19 mouse cellular contexts compared by ENCODE assay signal in the genomic region with DNA sequence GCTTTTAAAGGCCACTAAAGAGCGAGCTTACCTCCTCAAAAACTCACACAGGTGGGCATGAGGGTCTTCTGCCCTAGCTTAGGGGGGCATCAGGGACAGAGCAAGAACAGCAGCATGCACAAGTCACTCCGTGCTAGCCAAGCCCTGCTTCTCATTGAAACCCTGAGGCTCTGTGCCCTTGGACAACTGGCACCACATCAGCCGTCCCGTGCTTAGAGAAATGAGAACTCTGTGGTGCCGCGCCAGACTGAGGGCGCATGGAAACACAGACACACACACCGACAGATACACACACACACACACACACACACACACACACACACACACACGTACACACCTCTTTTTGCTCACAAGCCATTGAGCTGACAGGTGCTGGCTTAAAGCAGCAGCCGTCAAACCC. TPM values are rescaled to one million over a fixed set of nuclear protein-coding genes. Genes with fewer than 3 reads are reported as not detected.
DNase-seq lines count a peak whose midpoint lies in the region; ATAC-seq and TF ChIP-seq lines count a peak whose summit lies in the region.
"Had no signal": no experiment of that assay in that cellular context is flagged by ENCODE, and none has a peak within 500 bp of the region (broad histone marks: within the 10 kb centered on the region; RNA-seq: fewer than 3 reads in every experiment).

No protein-coding gene starts in this region.

- H3K4me3 ChIP-seq in heart, embryonic 11.5 days (ENCODE audit: low read depth, low read length), result no peak overlapping the region
- H3K4me3 ChIP-seq in hindbrain, embryonic 13.5 days, result no peak overlapping the region
- H3K4me3 ChIP-seq in hindbrain, embryonic 10.5 days, result no peak overlapping the region
- no peak overlapping the region for H3K4me3 ChIP-seq in liver, embryonic 13.5 days (replicated peaks)
- H3K4me3 ChIP-seq in liver, postnatal 0 days (ENCODE audit: low read depth, low read length), result no peak overlapping the region
- H3K4me3 ChIP-seq in neural tube, embryonic 15.5 days (replicated peaks), result no peak overlapping the region
- H3K4me3 ChIP-seq: embryonic facial prominence, embryonic 12.5 days; midbrain, embryonic 13.5 days had no signal

- H3K4me2 ChIP-seq in heart, embryonic 11.5 days, result no peak overlapping the region
- no peak overlapping the region for H3K4me2 ChIP-seq in hindbrain, embryonic 13.5 days
- no peak overlapping the region for H3K4me2 ChIP-seq in liver, embryonic 13.5 days
- no peak overlapping the region for H3K4me2 ChIP-seq in liver, postnatal 0 days (ENCODE audit: low read depth, low read length)
- no peak overlapping the region for H3K4me2 ChIP-seq in neural tube, embryonic 15.5 days
- H3K4me2 ChIP-seq: embryonic facial prominence, embryonic 12.5 days; liver, embryonic 11.5 days; lung, embryonic 14.5 days; midbrain, embryonic 13.5 days had no signal

- no peak overlapping the region for H3K27ac ChIP-seq in heart, embryonic 11.5 days (ENCODE audit: low read depth, low read length)
- H3K27ac ChIP-seq in hindbrain, embryonic 13.5 days, result no peak overlapping the region
- no peak overlapping the region for H3K27ac ChIP-seq in hindbrain, embryonic 10.5 days
- H3K27ac ChIP-seq in liver, embryonic 13.5 days, result peak overlapping the region; percentile 19; the same call in 1 of the 2 replicates
- H3K27ac ChIP-seq in liver, postnatal 0 days (ENCODE audit: low read depth), result no peak overlapping the region
- no peak overlapping the region for H3K27ac ChIP-seq in neural tube, embryonic 15.5 days (replicated peaks)
- H3K27ac ChIP-seq: embryonic facial prominence, embryonic 12.5 days; hindbrain, postnatal 0 days; midbrain, embryonic 13.5 days had no signal

- WGBS in heart, embryonic 11.5 days (ENCODE audit: insufficient replicate concordance), result 81% methylated on average over 10 of the region's 10 CpGs
- WGBS in hindbrain, embryonic 13.5 days, result 91% methylated on average over 10 of the region's 10 CpGs
- whole genome bisulfite sequencing in hindbrain, embryonic 10.5 days, result 91% methylated on average over 10 of the region's 10 CpGs
- WGBS in liver, embryonic 13.5 days (ENCODE audit: insufficient replicate concordance), result 76% methylated on average over 10 of the region's 10 CpGs
- 76% methylated on average over 10 of the region's 10 CpGs for WGBS in liver, postnatal 0 days (ENCODE audit: insufficient replicate concordance)
- 89% methylated on average over 10 of the region's 10 CpGs for WGBS in neural tube, embryonic 15.5 days

- peak; percentile 93 for DNase-seq in heart, adult 11 months
- no peak for DNase-seq in hindbrain, embryonic 10.5 days (ENCODE audit: low spot score)
- no peak for DNase-seq in liver, embryonic 13.5 days
- no peak for DNase-seq in liver, postnatal 0 days
- DNase-seq: forebrain, postnatal 0 days; layer of hippocampus, postnatal 36 days; thymus, postnatal 25 days had no signal

- no peak for TF ChIP-seq EP300 in liver, postnatal 0 days (IDR thresholded peaks at IDR 0.05; ENCODE audit: low read depth)

- H3K9me3 ChIP-seq in heart, embryonic 11.5 days (replicated peaks; ENCODE audit: control insufficient read depth, low read length), result no peaks in the 10 kb centered on the region
- no peaks in the 10 kb centered on the region for H3K9me3 ChIP-seq in hindbrain, embryonic 13.5 days
- no peaks in the 10 kb centered on the region for H3K9me3 ChIP-seq in hindbrain, embryonic 10.5 days
- no peaks in the 10 kb centered on the region for H3K9me3 ChIP-seq in liver, embryonic 13.5 days (replicated peaks)
- H3K9me3 ChIP-seq in liver, postnatal 0 days (ENCODE audit: low read length), result no peaks in the 10 kb centered on the region
- H3K9me3 ChIP-seq in neural tube, embryonic 15.5 days (replicated peaks), result no peaks in the 10 kb centered on the region
- H3K9me3 ChIP-seq: embryonic facial prominence, embryonic 12.5 days; megakaryocyte, embryonic 14.5 days; midbrain, embryonic 13.5 days had no signal

- no peaks in the 10 kb centered on the region for H3K36me3 ChIP-seq in heart, embryonic 11.5 days (ENCODE audit: control insufficient read depth, insufficient read depth, low read length)
- H3K36me3 ChIP-seq in hindbrain, embryonic 13.5 days, result no peaks in the 10 kb centered on the region
- H3K36me3 ChIP-seq in hindbrain, embryonic 10.5 days, result no peaks in the 10 kb centered on the region
- no peaks in the 10 kb centered on the region; the same call in 1 of the 2 replicates for H3K36me3 ChIP-seq in liver, embryonic 13.5 days
- H3K36me3 ChIP-seq in liver, postnatal 0 days (replicated peaks; ENCODE audit: insufficient read depth, low read length), result no peaks in the 10 kb centered on the region
- H3K36me3 ChIP-seq in neural tube, embryonic 15.5 days, result no peaks in the 10 kb centered on the region
- H3K36me3 ChIP-seq: embryonic facial prominence, embryonic 12.5 days; midbrain, embryonic 13.5 days had no signal

- no peak for ATAC-seq in heart, embryonic 11.5 days (replicated peaks; ENCODE audit: insufficient number of reproducible peaks, low FRiP score, low TSS enrichment)
- ATAC-seq in hindbrain, embryonic 13.5 days (ENCODE audit: low FRiP score), result 0 out of 2 replicates have a peak, but pooled peaks have one; percentile 22
- no peak for ATAC-seq in liver, embryonic 13.5 days (ENCODE audit: low read depth)
- no peak for ATAC-seq in liver, postnatal 0 days
- peak; percentile 4; the same call in 1 of the 2 replicates for ATAC-seq in megakaryocyte progenitor cell, adult 5-6 weeks (replicated peaks; ENCODE audit: poor library complexity)
- no peak for ATAC-seq in neural tube, embryonic 15.5 days (ENCODE audit: low FRiP score)
- ATAC-seq: activated CD4-positive, CD25-positive, alpha-beta regulatory T cell, adult 4 months; forebrain, postnatal 0 days; hindbrain, postnatal 0 days; intestine, embryonic 16.5 days; midbrain, embryonic 13.5 days had no signal

- no peaks in the 10 kb centered on the region for H3K27me3 ChIP-seq in heart, embryonic 11.5 days (ENCODE audit: control insufficient read depth, insufficient read depth, low read length)
- no peaks in the 10 kb centered on the region for H3K27me3 ChIP-seq in hindbrain, embryonic 13.5 days
- no peaks in the 10 kb centered on the region for H3K27me3 ChIP-seq in hindbrain, embryonic 10.5 days (ENCODE audit: insufficient read depth, poor library complexity, severe bottlenecking)
- no peaks in the 10 kb centered on the region for H3K27me3 ChIP-seq in liver, embryonic 13.5 days
- H3K27me3 ChIP-seq in liver, postnatal 0 days (ENCODE audit: insufficient read depth, low read length), result no peaks in the 10 kb centered on the region
- no peaks in the 10 kb centered on the region for H3K27me3 ChIP-seq in neural tube, embryonic 15.5 days (replicated peaks)
- H3K27me3 ChIP-seq: embryonic facial prominence, embryonic 12.5 days; megakaryocyte, embryonic 14.5 days; midbrain, embryonic 13.5 days had no signal

- H3K4me1 ChIP-seq in heart, embryonic 11.5 days (ENCODE audit: control insufficient read depth, insufficient read depth, low read length), result peaks cover 68% of the 10 kb centered on the region
- H3K4me1 ChIP-seq in hindbrain, embryonic 13.5 days (replicated peaks), result peaks cover 40% of the 10 kb centered on the region
- H3K4me1 ChIP-seq in hindbrain, embryonic 10.5 days (replicated peaks), result peaks cover 37% of the 10 kb centered on the region
- peaks cover 95% of the 10 kb centered on the region for H3K4me1 ChIP-seq in liver, embryonic 13.5 days (replicated peaks)
- peaks cover 46% of the 10 kb centered on the region for H3K4me1 ChIP-seq in liver, postnatal 0 days (ENCODE audit: insufficient read depth)
- peaks cover 52% of the 10 kb centered on the region for H3K4me1 ChIP-seq in neural tube, embryonic 15.5 days

- H3K9ac ChIP-seq in heart, embryonic 11.5 days (ENCODE audit: low read depth, low read length), result no peak overlapping the region
- no peak overlapping the region for H3K9ac ChIP-seq in hindbrain, embryonic 13.5 days
- 0 out of 2 replicates have a peak overlapping the region, but pooled peaks have one; percentile 2 for H3K9ac ChIP-seq in liver, embryonic 13.5 days
- no peak overlapping the region for H3K9ac ChIP-seq in liver, postnatal 0 days (replicated peaks)
- no peak overlapping the region for H3K9ac ChIP-seq in neural tube, embryonic 15.5 days (replicated peaks)
- H3K9ac ChIP-seq: embryonic facial prominence, embryonic 12.5 days; forebrain, postnatal 0 days; lung, embryonic 14.5 days; midbrain, embryonic 13.5 days had no signal

- TF ChIP-seq CTCF in liver, postnatal 0 days (IDR thresholded peaks at IDR 0.05; ENCODE audit: low read depth), result no peak

RNA-seq across cellular contexts. Expression of a gene that starts 32.7 kb away (rescaled TPM):
- 37.7 and 38.1 TPM in 2 replicates for polyA plus RNA-seq in heart, embryonic 11.5 days (2014; fragmentation: Nextera tagmentation; extraction: Ambion mirVana)
- 20.2 TPM in 2 replicates for polyA plus RNA-seq in hindbrain, embryonic 13.5 days (2015; fragmentation: Nextera tagmentation; extraction: Ambion mirVana)
- 32.8 and 36.2 TPM in 2 replicates for polyA plus RNA-seq in hindbrain, embryonic 10.5 days (2016; fragmentation: Nextera tagmentation; extraction: Ambion mirVana)
- 30.6 and 36.0 TPM in 2 replicates for polyA plus RNA-seq in liver, embryonic 13.5 days (2015; fragmentation: Nextera tagmentation; extraction: Ambion mirVana)
- polyA plus RNA-seq in liver, postnatal 0 days (2015; fragmentation: Nextera tagmentation; extraction: Ambion mirVana), result 19.3 and 20.4 TPM in 2 replicates
- 97.1 and 100 TPM in 2 replicates for total RNA-seq in megakaryocyte progenitor cell, adult 5-6 weeks (2015)
- 73.4 and 76.7 TPM in 2 replicates for total RNA-seq in megakaryocyte progenitor cell, adult 5-6 weeks (2017)
- polyA plus RNA-seq in neural tube, embryonic 15.5 days (2015; fragmentation: Nextera tagmentation; extraction: Ambion mirVana), result 15.2 and 22.0 TPM in 2 replicates

Comparison
In these comparisons a context has a peak if more than half of its experiments do, and no peak if none do; other contexts are left out.
1. ATAC-seq: peak in hindbrain, embryonic 13.5 days (single experiment) and megakaryocyte progenitor cell, adult 5-6 weeks (single experiment); none in heart, embryonic 11.5 days (single experiment), liver, embryonic 13.5 days (single experiment), liver, postnatal 0 days (single experiment) and neural tube, embryonic 15.5 days (single experiment).